7 mouse cellular contexts compared by ENCODE assay signal in genomic region chr5:142960775-142961271, GRCm38 (mm10). TPM values are rescaled to one million over a fixed set of nuclear protein-coding genes. Genes with fewer than 3 reads are reported as not detected.
DNase-seq lines count a peak whose midpoint lies in the region; ATAC-seq lines count a peak whose summit lies in the region.

No protein-coding gene starts in this region.

- 0 out of 2 replicates have a peak, but pooled peaks have one; percentile 7 for ATAC-seq in granulocyte monocyte progenitor cell, adult 5-6 weeks (replicated peaks; ENCODE audit: poor library complexity, severe bottlenecking)
- ATAC-seq in midbrain, embryonic 13.5 days: peak; percentile 7; the same call in 1 of the 2 replicates

- peak; percentile 22 for DNase-seq in ovary, postnatal 36 days (ENCODE audit: low spot score)
- DNase-seq in ovary, postnatal 14 days (ENCODE audit: low spot score): no peak
- DNase-seq in kidney, postnatal 10 days: peak; percentile 53
- DNase-seq in urinary bladder, postnatal 10 days (ENCODE audit: low spot score): no peak

- no peaks in the 10 kb centered on the region for H3K27me3 ChIP-seq in midbrain, embryonic 13.5 days

- H3K4me3 ChIP-seq in brown adipose tissue, adult 24 weeks (ENCODE audit: insufficient read depth, low read depth, low read length): peak overlapping the region; percentile 75
- peak overlapping the region; percentile 99 for H3K4me3 ChIP-seq in midbrain, embryonic 13.5 days (replicated peaks)

- peak overlapping the region; percentile 100 for H3K9ac ChIP-seq in midbrain, embryonic 13.5 days (replicated peaks)

- no peaks in the 10 kb centered on the region for H3K9me3 ChIP-seq in midbrain, embryonic 13.5 days

- H3K4me2 ChIP-seq in midbrain, embryonic 13.5 days (replicated peaks): peak overlapping the region; percentile 94

- WGBS in midbrain, embryonic 13.5 days: under 1% methylated on average over 59 of the region's 59 CpGs

- H3K4me1 ChIP-seq in brown adipose tissue, adult 24 weeks (ENCODE audit: control insufficient read depth, insufficient read depth, insufficient read length, low read length): peaks cover 5% of the 10 kb centered on the region
- peaks cover 36% of the 10 kb centered on the region for H3K4me1 ChIP-seq in midbrain, embryonic 13.5 days (replicated peaks)

- peaks cover 6% of the 10 kb centered on the region for H3K36me3 ChIP-seq in midbrain, embryonic 13.5 days

- peak overlapping the region; percentile 89 for H3K27ac ChIP-seq in brown adipose tissue, adult 24 weeks (replicated peaks; ENCODE audit: low read depth, low read length)
- H3K27ac ChIP-seq in midbrain, embryonic 13.5 days: peak overlapping the region; percentile 99

RNA-seq across cellular contexts. Expression of gene Fscn1, which starts 0.7 kb away (rescaled TPM):
- polyA plus RNA-seq in brown adipose tissue, adult 24 weeks (2012; ENCODE audit: insufficient read depth, insufficient read length, missing spikeins): 9.1 and 16.2 TPM in 2 replicates
- not detected in 2 replicates for total RNA-seq in granulocyte monocyte progenitor cell, adult 5-6 weeks (2014; fragmentation: Nextera tagmentation)
- total RNA-seq in granulocyte monocyte progenitor cell, adult 5-6 weeks (2017): not detected in 2 replicates
- polyA plus RNA-seq in midbrain, embryonic 13.5 days (2015; fragmentation: Nextera tagmentation; extraction: Ambion mirVana): 555 TPM in 2 replicates

RNA-seq across cellular contexts. Expression of gene Actb, which starts 54.3 kb away (rescaled TPM):
- polyA plus RNA-seq in brown adipose tissue, adult 24 weeks (2012; ENCODE audit: insufficient read depth, insufficient read length, missing spikeins): 1,228 and 1,297 TPM in 2 replicates
- total RNA-seq in granulocyte monocyte progenitor cell, adult 5-6 weeks (2014; fragmentation: Nextera tagmentation): 2,571 and 3,677 TPM in 2 replicates
- 2,475 and 4,369 TPM in 2 replicates for total RNA-seq in granulocyte monocyte progenitor cell, adult 5-6 weeks (2017)
- polyA plus RNA-seq in midbrain, embryonic 13.5 days (2015; fragmentation: Nextera tagmentation; extraction: Ambion mirVana): 15,567 and 17,404 TPM in 2 replicates

Comparison
In these comparisons a context has a peak if more than half of its experiments do, and no peak if none do; other contexts are left out.
1. DNase-seq: peak in ovary, postnatal 36 days (single experiment) and kidney, postnatal 10 days (single experiment); none in ovary, postnatal 14 days (single experiment) and urinary bladder, postnatal 10 days (single experiment).
2. RNA of gene Fscn1, which starts 0.7 kb away (polyA plus RNA-seq): 555 TPM in midbrain, embryonic 13.5 days; 9.1 to 16.2 TPM in brown adipose tissue, adult 24 weeks; every median in the first group is over 10 times any median in the second.
3. RNA of gene Actb, which starts 54.3 kb away (polyA plus RNA-seq): 15,567 to 17,404 TPM in midbrain, embryonic 13.5 days; 1,228 to 1,297 TPM in brown adipose tissue, adult 24 weeks; every median in the first group is over 10 times any median in the second.